Mouse (Mus musculus) duodenum, adult 2 months (tissue): ENCODE measurements around the gene Coro1a. TPM values are rescaled to one million over a fixed set of nuclear protein-coding genes. Genes with fewer than 3 reads are reported as not detected.

ENCODE experiments used
- polyA plus RNA-seq: library from polyadenylated mRNA; depleted of rRNA; stranded (reverse); fragments of >200 nt; gene quantifications from 2 replicates; pipeline ENCODE4 v1.2.3, GENCODE M21; 2012; ENCODE audit warnings: low replicate concordance; rRNA removed

Coro1a gene
- polyA plus RNA-seq: 60.7 and 132 TPM in 2 replicates

DNA sequence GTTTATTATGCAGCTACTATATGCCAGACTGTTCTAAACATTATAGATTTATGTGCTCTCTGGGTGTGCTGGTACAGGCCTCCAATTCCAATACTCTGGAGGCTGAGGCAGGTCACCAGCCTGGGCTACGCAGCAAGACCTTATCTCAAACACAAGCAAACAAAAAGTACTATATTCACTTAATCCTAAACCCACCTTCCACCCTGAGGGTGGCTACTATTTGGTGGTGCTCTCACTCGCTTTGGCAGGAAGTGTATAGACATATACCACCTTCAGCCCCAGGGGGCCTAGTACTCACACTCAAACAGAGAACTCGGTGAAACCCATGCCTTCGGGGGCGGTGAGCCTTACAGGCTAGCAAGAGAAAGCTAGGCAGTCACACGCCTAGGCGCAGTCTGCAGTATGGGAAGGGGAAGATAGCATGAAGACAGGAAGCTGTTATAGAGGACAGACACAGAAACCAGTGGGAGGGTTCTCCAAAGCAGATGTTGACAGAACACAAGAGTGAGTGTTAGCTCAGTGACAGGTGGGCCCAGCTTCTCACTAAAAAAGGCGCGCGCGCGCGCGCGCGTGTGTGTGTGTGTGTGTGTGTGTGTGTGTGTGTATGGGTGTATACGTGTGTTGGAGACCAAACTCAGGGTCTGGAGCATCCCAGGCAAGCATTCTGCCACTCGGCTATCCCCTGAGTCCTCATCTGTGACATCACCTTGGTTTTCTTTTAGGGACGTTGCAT, at the start of gene Coro1a:
Gene Coro1a (minus strand): TSS at position 346 of the 733 bp plus-strand sequence.

DNA sequence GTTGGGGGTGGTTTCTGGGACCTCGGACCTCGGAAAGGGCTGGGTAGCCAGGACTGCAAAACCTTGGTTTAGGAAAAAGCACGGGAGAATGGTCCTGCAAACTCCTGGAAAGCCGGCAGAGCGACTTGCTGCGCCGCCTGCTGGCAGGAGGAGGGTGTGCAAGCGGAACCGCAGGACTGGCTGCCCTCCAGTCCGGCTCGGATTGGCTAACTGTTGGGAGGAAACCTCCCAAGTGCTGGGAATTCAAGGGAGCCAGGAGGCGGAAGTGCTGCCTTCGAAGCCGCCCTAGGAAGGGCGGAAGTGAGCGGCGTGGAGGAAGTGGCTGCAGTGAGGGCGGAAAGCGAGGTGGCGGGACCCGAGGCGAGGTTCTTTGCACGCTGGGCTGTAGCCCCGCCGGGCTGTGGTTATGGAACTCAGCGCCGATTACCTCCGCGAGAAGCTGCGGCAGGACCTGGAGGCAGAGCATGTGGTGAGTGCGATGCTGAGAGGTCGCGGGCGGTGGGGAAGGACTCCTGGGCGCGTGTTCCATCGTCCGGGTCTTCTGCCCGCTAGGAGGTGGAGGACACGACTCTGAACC, 11.9 kb downstream of the Coro1a start, which contains the start of gene Slx1b:
Gene Slx1b (minus strand): TSS at position 154 of the 577 bp plus-strand sequence.

DNA sequence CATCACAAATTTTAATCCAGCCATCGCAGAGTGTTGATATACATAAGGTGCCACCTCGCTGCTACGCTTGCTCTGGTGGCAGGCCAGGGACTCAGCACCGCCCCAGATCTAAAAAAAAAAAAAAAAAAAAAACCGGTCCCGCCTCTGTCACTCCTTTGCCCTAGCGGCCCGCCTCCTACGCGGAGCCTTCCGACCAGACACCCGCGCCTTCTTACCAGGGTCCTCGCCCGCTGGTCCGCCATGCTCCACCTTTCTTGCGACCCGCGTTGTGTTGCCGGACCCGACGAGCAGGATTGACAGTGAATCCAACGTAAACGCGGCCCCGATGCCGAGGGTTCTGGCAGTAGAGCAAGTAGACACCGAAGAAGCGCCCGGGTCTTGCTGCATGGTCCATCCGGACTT, 12.4 kb downstream of the Coro1a start, which contains the start of gene Bola2:
Gene Bola2 (plus strand): TSS at position 192 of the 402 bp plus-strand sequence.

DNA sequence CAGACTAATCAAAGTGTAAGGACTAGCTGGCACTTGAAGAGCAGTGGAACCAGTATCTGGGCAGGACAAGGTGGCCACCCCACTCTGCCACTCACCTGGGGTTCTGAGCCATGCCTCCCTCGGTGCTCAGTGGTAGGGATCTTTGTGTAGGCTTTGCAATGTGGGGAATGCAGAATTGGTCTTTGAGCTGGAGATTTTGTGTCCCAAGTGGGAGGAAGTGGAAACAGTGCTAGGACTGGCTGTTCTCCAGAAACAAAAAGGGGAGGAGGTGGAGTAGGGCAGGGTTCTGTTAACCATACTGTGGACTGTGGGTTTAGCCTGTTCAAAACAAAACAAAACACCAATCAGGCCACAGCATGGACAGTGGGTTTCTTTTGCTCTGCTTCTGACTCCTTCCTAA, 31.4 kb downstream of the Coro1a start, which contains the start of gene Sult1a1:
Gene Sult1a1 (minus strand): TSS at position 226 of the 400 bp plus-strand sequence.

Other genes with a start within 250 kb of the Coro1a start
- gene Atp2a1, start 244.7 kb downstream of the Coro1a start, polyA plus RNA-seq: 1.2 TPM in 1 of 2 replicates, not detected in the other
- 52.6 and 69.0 TPM in 2 replicates for gene Sh2b1, start 232.4 kb downstream of the Coro1a start, polyA plus RNA-seq
- 122 and 151 TPM in 2 replicates for gene Tufm, start 220.4 kb downstream of the Coro1a start, polyA plus RNA-seq
- 264 and 283 TPM in 2 replicates for gene Atxn2l, start 204.3 kb downstream of the Coro1a start, polyA plus RNA-seq
- 45.2 and 60.5 TPM in 2 replicates for gene Eif3c, start 141.4 kb downstream of the Coro1a start, polyA plus RNA-seq
- 2.4 and 4.9 TPM in 2 replicates for gene Apobr, start 122.8 kb downstream of the Coro1a start, polyA plus RNA-seq
- gene Cln3, start 122.0 kb downstream of the Coro1a start, polyA plus RNA-seq: 55.8 and 56.6 TPM in 2 replicates
- 0.12 and 1.1 TPM in 2 replicates for gene Il27, start 112.8 kb downstream of the Coro1a start, polyA plus RNA-seq
- 4.9 and 28.0 TPM in 2 replicates for gene Nupr1, start 76.9 kb downstream of the Coro1a start, polyA plus RNA-seq
- gene Sgf29, start 58.5 kb downstream of the Coro1a start, polyA plus RNA-seq: 24.0 and 43.5 TPM in 2 replicates
- gene Sult1a1, start 31.4 kb downstream of the Coro1a start, polyA plus RNA-seq: 4.1 and 9.7 TPM in 2 replicates
- gene Bola2, start 12.4 kb downstream of the Coro1a start, polyA plus RNA-seq: 33.6 and 37.5 TPM in 2 replicates
- 13.1 and 17.4 TPM in 2 replicates for gene Slx1b, start 12.0 kb downstream of the Coro1a start, polyA plus RNA-seq
- gene Mapk3, start 51.8 kb upstream of the Coro1a start, polyA plus RNA-seq: 406 and 574 TPM in 2 replicates
- 8.1 and 8.2 TPM in 2 replicates for gene Gdpd3, start 58.5 kb upstream of the Coro1a start, polyA plus RNA-seq
- 262 and 424 TPM in 2 replicates for gene Ypel3, start 69.2 kb upstream of the Coro1a start, polyA plus RNA-seq
- gene Tbx6, start 73.7 kb upstream of the Coro1a start, polyA plus RNA-seq: 2.1 and 3.5 TPM in 2 replicates
- 89.9 and 160 TPM in 2 replicates for gene Ppp4c, start 84.7 kb upstream of the Coro1a start, polyA plus RNA-seq
- gene Fam57b, start 89.9 kb upstream of the Coro1a start, polyA plus RNA-seq: 5.2 TPM in 2 replicates
- gene 4930451I11Rik, start 123.9 kb upstream of the Coro1a start, polyA plus RNA-seq: not detected in 2 replicates
- 0.76 TPM in 1 of 2 replicates, not detected in the other for gene Doc2a, start 139.6 kb upstream of the Coro1a start, polyA plus RNA-seq
- gene Hirip3, start 154.2 kb upstream of the Coro1a start, polyA plus RNA-seq: 2.7 and 5.0 TPM in 2 replicates
- gene Ino80e, start 154.6 kb upstream of the Coro1a start, polyA plus RNA-seq: 44.3 and 46.4 TPM in 2 replicates
- gene Taok2, start 176.9 kb upstream of the Coro1a start, polyA plus RNA-seq: 70.4 and 83.1 TPM in 2 replicates
- 203 and 206 TPM in 2 replicates for gene Tmem219, start 215.1 kb upstream of the Coro1a start, polyA plus RNA-seq
- gene Kctd13, start 221.1 kb upstream of the Coro1a start, polyA plus RNA-seq: 13.9 and 20.5 TPM in 2 replicates
- gene Asphd1, start 241.8 kb upstream of the Coro1a start, polyA plus RNA-seq: 0.30 and 0.55 TPM in 2 replicates
- 1.6 and 2.2 TPM in 2 replicates for gene Sez6l2, start 242.8 kb upstream of the Coro1a start, polyA plus RNA-seq